Mouse (Mus musculus): ENCODE measurements around the gene Rbm18.

GRCm38 (mm10) chr2:36135887-36136286, 686 bp downstream of the Rbm18 start:
- no peak for TF ChIP-seq CTCF (IDR thresholded peaks at IDR 0.05; ENCODE audit: low read depth)
- TF ChIP-seq EP300 (IDR thresholded peaks at IDR 0.05; ENCODE audit: low read depth), result no peak

All from heart, postnatal 0 days (tissue).